Mouse (Mus musculus) heart, postnatal 14 days (tissue): ENCODE results near the gene Hnrnpab. TPM values are rescaled to one million over a fixed set of nuclear protein-coding genes. Genes with fewer than 3 reads are reported as not detected.
"Not testable (repeated sequence)": the region's sequence is repeated elsewhere in the genome, so short reads cannot be mapped to it uniquely, and the experiment has no call there.

Experiments
- DNase-seq, 2 experiments: peaks; one replicate each; pipeline ENCODE4 v3.0.0; 2021 to 2022
- intact Hi-C: fragments of 180-260 bp; cut with DNase I; formaldehyde crosslinking; loops from one replicate; pipeline ENCODE4 v1.15.1; 2025
- total RNA-seq, 2 experiments: library from RNA; stranded (reverse); gene quantifications; 2 replicates each; pipeline ENCODE4 v1.2.3; 2021

Hnrnpab gene
- total RNA-seq, 2 experiments from 2014 or later, result 141 to 163 TPM

DNA sequence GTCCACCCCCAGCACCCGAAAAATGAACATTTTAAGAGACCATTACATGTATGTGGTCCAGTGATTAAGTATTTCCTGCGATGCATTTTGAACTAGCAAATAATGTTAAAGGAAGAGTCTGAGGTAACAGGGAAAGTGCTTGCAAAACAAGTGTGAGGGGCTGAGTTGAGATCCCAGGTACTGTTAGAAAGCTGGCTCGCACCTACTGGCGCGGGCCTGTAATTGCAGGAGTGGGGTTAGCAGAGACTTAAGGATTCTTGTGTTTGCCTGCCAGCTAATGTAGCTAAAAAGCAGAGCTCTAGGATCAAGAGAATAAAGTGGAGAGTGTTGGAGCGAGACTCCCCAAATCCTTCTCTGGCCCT, 29.7 kb upstream of the Hnrnpab start:
- peak; percentile 55 to 65 for DNase-seq
- intact Hi-C loops, result no loop called here

DNA sequence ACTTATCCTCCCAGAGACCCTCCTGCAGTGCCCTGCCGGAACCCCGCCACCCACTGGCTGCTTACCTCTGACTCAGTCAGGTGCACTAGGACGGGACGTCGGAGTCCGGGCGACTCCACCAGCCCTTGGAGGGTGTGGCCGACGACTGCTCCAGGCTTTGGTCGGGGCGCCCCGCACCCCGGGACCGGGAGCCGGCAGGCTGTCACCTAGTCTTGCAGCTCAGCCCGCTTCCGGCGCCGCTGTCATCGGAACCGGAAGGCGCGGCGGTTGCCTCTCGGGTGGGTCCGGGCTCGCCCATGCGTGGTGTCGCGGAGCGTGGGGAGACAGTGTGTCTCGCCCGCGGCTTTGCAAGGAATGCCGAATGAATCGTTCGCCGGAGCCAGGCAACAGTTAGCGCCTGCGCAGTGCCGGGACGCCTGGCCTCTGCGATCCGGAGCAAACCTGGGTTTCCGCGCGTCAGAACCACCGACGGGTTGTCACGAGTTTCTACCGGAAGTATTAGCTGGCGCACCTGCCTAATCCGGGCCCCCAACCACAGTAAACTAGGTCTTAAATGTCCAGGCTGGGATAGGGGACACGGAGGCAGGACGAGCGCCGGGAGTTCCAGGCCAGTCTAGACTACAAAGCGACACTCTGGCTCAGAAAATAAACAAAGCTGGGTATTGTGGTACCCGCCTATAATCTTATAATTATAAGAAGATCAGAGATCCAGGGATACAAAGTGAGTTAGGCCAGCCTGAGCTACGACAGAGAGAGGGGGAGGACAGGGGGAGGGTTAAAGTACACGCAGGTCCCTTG, 29.1 kb upstream of the Hnrnpab start, which contains the start of gene Rmnd5b:
TSS of gene Rmnd5b (minus strand) at position 372 of the 798 bp plus-strand sequence.
- DNase-seq, result peak; percentile 89 to 90
- intact Hi-C loops, result no loop called here

DNA sequence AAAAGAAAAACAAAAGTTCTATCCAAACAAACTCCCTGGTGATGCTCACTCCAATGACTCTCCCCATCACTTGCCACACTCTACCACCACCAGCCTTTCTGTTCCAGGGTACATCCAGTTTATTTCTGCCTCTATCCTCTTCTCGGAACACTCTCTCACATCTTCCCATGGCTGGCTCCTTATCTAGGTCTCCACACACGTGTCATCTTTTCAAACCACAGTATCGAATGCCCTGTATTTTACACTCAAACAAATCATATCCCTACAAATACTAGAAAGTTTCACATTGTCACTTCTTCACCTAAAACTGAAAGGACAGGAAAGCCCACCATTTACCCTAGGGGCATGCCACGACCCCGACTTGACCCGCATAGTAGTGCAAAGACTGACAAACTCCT, 28.5 kb upstream of the Hnrnpab start:
- intact Hi-C loops, result no loop called here

DNA sequence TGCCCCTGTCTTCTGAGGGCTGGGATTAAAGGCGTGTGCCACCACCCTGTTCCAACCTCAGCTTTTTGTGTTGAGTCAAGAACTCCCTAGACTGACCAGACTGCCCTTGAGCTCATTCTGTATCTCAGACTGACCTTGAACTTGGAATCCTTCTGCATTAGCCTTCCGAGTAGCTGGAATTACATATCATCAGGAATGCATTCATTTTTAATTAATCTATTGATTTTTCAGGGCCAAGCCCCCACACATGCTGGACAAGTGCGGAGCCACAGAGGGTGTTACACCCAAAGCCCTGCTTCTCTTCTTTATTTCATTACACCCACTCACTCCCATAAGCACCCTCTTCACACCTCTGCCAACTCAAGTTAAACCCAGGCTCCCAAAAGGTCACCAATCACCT, 27.1 kb upstream of the Hnrnpab start:
- no peak for DNase-seq
- intact Hi-C loops, result no loop called here

More for the DNA sequence above, 28.5 kb upstream of the Hnrnpab start:
- no peak for DNase-seq

DNA sequence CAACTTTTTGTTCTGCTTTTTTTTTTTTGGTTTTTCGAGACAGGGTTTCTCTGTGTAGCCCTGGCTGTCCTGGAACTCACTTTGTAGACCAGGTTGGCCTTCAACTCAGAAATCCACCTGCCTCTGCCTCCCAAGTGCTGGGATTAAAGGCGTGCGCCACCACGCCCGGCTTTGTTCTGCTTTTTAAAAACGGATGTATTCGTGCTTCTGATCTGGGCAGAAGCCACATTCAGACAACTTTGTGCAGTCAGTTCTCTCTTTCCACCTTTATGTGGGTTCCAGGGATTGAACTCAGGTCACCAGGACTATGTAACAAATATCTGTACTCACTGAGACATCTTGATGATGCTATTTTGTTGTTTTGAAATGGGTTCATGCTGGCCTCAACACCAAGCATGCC, 26.6 kb upstream of the Hnrnpab start:
- DNase-seq, intact Hi-C loops: not testable (repeated sequence)

DNA sequence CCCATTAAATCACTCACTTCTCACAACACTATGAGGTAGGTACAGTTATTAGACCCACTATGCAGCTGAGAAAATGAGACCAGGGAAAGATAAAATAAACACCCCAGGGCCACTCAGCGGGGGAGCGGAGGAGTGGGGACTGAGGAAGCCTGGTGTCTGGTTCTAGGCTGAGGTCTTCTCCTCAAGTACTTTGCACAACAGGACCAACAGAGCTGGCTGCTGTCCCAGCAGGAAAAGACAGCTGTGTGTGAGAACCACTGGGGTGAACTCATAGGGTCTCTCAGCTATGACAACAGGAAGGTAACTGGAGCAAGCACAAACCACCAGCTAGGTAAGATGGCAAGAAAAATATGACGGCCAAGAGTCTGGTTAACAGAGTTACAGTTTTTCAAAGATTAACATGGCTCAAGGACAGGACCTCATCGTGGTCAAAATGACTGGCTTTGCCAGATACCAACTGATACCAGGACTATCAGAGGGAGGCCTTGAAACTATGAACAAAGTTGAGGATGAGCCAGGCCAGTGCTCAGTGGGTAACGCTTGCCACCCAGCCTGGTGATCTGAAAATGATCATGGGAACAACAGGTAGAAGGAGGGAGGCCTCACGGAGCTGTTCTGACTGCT, 25.6 kb upstream of the Hnrnpab start:
- intact Hi-C loops, result no loop called here
- DNase-seq, result no peak

DNA sequence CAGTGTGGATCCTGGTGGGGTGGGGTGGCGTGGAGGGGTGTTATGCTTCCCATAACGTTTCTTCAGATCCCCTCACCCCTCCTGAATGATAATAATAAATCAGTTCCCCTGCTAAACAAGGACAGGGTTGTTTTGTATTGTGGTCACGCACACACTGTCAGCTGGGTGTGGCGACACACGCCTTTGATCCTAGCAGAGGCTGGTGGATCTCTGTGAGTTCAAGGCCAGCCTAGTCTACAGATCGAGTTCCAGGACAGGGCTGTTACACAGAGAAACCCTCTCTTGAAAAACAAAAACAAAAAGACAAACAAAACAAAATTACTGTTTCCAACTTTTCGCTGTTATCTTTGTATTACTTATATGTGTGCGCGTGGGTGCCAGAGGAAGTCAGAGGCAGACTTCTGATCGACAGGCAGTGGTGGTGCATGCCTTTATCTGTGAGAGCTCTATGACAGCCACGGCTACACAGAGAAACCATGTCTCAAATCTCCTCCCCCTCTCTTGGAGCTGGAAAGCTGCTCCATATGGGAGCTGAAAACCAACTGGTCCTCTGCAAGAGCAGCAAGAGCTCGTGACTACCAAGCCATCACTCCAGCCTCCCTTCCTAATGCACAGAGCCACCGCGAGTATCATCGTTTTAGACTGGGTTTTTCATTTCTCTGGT, 23.1 kb upstream of the Hnrnpab start:
- intact Hi-C loops, result no loop called here
- no peak for DNase-seq

DNA sequence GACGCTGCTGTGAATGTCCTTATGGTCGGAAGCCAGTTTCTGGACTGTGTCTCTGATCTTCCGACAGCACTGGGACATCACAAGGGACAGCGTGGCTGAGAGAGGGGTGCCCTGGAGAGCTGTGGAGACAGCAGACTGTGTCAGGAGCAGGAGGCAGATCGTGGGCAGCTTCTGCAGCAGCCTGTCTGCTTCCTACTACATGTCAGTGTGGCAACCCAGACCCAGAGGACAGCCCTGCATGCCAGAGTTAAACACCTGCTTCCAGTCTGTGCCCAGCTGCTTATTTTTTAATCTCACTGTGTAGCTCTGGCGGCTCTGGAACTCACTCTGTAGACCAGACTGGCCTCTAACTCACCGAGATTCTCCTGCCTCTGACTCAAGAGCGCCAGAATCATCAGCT, 21.3 kb upstream of the Hnrnpab start:
- no peak for DNase-seq
- intact Hi-C loops, result no loop called here

DNA sequence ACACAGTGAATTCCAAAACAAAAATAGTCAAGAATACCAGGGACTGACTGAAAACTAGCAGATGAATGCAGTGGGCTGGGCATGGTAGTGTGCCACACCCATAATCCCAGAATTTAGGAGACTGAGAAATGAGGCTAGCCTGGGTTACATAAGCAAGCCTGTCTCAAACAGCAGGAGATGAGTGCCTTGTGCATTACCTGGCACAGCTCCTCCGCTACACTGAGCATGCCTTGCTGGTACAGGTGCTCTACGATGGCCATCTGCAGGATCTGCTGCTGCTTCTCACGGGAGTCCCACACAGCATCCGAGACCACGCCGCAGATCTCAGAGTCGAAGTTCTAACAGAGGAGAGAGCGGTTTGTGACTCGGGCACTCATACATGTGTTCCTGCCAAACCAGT, 20.8 kb upstream of the Hnrnpab start:
- DNase-seq, result no peak
- intact Hi-C loops, result no loop called here

DNA sequence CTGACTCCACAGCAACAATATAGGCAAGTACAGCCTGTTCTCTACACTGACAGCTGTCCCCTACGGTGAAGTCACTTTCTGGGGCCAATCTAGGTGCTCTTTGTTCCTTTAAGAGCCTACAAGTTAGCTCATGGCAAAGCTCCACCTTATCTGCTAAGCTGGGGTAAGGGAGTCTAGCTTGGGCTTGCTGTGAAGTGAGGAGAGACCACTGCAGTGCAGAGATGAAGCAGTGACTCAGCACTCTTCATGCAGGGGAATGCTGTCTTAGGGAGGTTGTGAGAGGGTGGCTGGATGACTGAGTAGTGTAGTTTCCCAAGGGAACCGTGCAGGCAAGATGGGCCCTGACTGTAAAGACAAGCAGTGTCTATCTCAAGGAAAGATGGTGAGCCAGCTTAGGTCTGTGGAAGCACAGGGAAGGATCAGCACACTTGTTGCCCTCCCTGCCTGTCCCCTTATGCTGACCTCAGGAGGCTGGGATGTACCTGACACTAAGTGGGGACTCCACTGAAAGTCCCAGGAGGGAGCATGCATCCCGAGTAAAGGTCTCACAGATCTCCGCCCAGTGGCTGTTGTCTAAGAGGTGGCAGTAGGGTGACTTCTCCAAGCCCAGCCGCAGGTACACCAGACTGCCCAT, 18.7 kb upstream of the Hnrnpab start:
- intact Hi-C loops, result no loop called here
- DNase-seq, result no peak

DNA sequence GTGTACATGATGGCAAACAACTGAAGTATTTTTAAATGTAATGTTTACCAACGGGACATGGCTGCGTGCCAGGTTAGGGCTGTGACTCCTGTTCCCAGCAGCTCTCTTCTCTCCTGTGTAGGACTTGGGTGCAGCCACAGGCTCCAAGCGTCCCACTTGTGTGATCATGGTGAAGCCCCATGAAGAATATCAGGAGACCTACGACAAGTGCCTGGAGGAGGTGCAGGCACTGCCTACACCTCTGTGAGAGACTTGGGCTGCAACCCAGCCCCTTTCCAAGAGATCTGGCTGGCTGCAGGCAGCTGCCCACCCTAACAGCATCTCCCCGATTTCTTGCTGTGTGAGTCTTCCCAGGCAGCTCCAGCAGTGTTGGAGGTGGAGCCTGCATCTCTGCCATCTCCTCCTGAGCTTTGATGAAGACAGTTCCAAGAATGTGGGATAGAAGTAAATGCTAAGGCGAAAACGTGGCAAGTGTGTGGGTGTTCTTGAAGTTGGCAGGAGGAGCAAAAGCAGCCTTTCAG, 16.4 kb upstream of the Hnrnpab start:
- no peak for DNase-seq
- intact Hi-C loops, result no loop called here

DNA sequence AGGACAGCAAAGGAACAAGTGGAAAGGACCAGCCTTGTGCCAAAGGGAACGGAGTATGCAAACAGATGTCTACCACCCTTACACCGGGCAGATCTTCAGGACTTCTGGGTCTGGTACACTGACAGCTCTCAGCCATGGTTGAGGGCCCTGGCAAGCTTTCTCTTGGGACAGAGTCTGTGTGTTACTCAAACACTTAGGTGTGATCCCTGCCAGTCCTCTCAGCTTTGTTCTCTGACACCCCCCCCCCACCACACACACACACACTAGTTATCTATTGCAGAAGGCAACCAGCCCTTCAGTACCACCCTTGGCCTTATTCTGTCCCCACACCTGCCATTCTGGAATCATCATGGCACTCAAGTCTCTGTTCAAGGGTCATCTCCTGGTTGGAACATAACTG, 15.1 kb upstream of the Hnrnpab start:
- intact Hi-C loops, result no loop called here
- DNase-seq, result no peak

DNA sequence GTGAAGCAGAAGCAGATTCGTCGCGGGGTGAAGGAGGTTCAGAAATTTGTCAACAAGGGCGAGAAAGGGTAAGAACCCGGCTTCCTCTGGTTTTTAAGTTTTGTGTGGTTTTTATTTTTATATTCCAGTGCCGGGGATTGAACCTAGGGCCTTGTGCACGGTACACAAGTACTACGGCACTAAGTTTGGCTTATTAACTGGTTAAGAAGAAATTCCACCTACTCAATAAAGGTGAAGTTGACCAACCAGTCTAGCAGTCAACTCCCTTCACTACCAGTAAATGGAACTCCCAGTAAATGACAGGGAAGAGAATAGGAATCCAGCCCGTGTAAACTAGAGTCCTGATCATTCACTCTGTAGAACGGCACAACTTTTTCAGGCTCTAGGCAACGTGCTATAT, 13.4 kb upstream of the Hnrnpab start:
- no peak for DNase-seq
- intact Hi-C loops, result no loop called here

DNA sequence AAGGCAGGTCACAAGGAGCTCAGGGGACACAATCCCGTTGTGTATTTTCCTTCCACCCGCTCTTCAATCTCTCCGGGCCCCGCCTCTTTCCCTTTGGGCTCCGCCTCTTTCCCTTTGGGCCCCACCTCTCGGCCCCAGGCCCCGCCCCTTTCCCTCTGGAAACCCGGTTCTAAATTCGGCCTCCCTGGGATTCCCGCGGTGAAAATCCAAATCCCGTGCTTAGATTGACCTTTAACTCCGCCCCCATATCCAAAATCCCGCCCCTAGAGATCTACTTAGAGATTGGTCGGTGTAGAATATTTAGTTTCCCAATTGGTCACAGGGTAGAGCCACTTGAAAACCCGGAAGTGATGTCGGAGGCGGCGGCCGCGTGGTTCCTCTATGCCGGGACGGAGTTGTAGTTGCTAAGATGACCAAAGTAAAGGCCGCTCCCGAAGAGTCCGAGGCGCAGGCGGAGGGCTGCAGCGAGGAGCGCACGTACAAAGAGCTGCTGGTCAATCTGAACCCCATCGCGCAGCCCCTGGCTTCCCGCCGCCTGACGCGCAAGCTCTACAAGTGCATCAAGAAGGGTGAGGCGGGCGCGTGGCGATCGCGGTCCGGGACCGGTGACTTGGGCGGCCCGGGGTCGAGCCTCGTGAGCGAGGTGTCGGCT, 12.9 kb upstream of the Hnrnpab start, which contains the start of gene Nhp2:
TSS of gene Nhp2 (plus strand) at position 327 of the 652 bp plus-strand sequence.
- intact Hi-C loops, result loop anchor here (5.0 to 10.0 kb wide), 2 partner anchors 33 to 385 kb away; partner anchors contain the start of genes Cdkl3, D930048N14Rik, N4bp3 and Ube2b

DNA sequence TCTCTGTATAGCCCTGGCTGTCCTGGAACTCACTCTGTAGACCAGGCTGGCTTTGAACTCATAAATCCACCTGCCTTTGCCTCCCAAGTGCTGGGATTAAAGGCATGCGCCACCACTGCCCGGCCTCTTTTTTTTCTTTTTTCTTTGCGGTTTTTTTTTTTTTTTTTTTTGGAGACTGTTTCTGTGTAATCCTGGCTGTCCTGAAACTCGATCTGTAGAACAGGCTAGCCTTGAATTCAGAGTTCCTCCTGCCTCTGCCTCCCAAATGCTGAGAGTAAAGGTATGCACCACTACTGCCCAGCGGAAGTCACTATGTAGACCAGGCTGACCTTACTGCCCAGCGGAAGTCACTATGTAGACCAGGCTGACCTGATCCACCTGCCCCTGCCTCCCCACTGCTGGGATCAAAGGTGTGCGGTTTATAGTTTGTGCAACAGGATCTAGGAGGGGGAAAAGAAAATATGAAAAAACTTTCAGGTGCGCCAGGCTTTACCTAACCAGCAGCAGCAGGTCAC, 12.3 kb upstream of the Hnrnpab start:
- DNase-seq, result no peak
- intact Hi-C loops, result loop anchor here (5.0 to 10.0 kb wide), 2 partner anchors 33 to 386 kb away; partner anchors contain the start of genes Cdkl3, D930048N14Rik, N4bp3 and Ube2b

More for the DNA sequence above, 12.9 kb upstream of the Hnrnpab start, which contains the start of gene Nhp2:
- DNase-seq, result peak; percentile 89 to 96

DNA sequence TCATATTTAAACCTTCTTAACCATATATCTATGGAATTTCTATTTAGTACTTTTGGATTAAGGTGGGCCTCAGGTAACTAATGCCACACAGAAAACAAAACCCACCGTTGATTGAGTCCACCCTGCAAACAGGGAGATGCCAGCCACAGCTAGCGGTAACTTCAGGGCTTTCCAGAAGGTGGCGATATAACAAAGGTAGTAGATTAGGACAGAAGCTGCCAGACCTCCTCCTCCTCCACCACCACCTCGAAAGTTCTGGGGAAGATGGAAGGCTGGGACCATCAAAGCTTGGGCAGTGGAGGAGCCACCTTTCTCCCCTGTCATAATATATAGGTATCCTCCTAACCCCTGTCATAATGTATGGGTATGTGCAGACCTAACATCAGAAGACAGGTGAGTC, 11.0 kb upstream of the Hnrnpab start:
- peak; percentile 58 to 80 for DNase-seq
- intact Hi-C loops, result loop anchor here (1.0 to 10.0 kb wide), 3 partner anchors 35 to 387 kb away; partner anchors contain the start of genes Cdkl3, D930048N14Rik, N4bp3 and Ube2b

DNA sequence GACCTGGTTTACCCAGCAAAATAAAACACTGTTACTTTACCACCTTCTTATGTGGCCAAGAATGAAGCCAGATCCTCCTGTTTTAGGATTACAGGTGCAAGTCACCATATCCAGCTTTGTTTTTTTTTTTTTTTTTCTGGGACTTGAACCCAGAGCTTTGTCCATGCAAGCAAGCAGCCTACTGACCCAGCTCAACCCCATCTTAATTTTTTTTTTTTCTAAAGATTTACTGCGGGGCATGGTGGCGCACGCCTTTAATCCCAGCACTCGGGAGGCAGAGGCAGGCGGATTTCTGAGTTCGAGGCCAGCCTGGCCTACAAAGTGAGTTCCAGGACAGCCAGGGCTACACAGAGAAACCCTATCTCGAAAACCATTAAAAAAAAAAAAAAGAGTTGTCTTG, 9.5 kb upstream of the Hnrnpab start:
- intact Hi-C loops, result loop anchor here (5.0 to 10.0 kb wide), 2 partner anchors 36 to 389 kb away; partner anchors contain the start of genes Cdkl3, D930048N14Rik, N4bp3 and Ube2b
- DNase-seq, result not testable (repeated sequence)

DNA sequence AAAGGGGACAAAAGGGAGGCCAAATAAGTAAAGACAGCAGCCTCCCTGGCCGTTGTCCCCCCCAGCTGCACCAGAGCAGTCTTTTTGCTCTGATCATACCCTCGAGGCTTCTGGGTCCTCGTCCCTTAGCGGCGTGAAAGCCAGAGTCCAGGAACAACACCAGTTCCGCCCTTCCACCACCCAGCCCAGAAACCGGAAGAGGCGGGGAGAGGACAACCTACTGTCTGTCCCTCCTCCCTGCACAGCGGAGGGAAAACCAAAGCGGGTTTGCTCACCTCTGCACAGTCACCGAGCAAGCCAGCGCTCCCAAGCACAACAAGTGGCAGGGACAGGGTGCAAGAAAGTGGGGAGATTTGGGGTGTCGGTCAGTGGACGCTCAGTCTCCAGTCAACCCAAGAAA, 9.0 kb upstream of the Hnrnpab start:
- intact Hi-C loops, result loop anchor here (5.0 to 10.0 kb wide), 2 partner anchors 37 to 389 kb away; partner anchors contain the start of genes Cdkl3, D930048N14Rik, N4bp3 and Ube2b
- DNase-seq, result peak; percentile 70 to 77

DNA sequence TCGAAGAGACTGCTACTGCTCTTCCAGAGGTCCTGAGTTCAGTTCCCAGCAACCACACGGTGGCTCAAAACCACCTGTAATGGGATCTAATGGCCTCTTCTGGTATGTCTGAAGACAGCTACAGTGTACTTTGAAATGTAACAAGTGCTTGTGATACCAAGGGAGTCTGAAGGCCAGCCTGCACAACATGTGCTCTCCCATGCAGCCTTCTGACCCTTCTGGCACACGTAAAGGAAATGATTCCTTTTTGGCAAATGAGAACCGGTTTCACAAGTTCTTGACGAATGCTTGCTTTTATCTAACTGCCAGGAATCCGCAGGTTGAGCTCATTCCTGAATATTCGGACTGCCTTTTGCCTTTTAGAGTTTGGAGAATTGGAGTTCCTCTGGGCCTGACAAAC, 8.5 kb upstream of the Hnrnpab start:
- intact Hi-C loops, result loop anchor here (5.0 to 10.0 kb wide), 2 partner anchors 37 to 390 kb away; partner anchors contain the start of genes Cdkl3, D930048N14Rik, N4bp3 and Ube2b
- no peak for DNase-seq
